Mouse (Mus musculus): ENCODE measurements at regions not wholly inside any gene's neighbourhood (a gene's known extent, or its start where the extent isn't known, plus 50 kb on each side); places are given as distances from the start of the nearest gene placed in this dataset.

- TF ChIP-seq CTCF (IDR thresholded peaks at IDR 0.05) (no peak), POLR2A (IDR thresholded peaks at IDR 0.05; ENCODE audit: insufficient read depth, low read depth, low read length) (no peak)
Measured at GRCm38 (mm10) chr11:63537693-63538092, 384.4 kb downstream of the Hs3st3b1 start.

All from heart, adult 2 months (tissue).